Mouse (Mus musculus) bone marrow, adult 2 months (tissue): ENCODE measurements around the gene Trim8. TPM values are rescaled to one million over a fixed set of nuclear protein-coding genes. Genes with fewer than 3 reads are reported as not detected.

Source experiments
- H3K27ac ChIP-seq: fragments of 200-500 bp; 2 replicates; pipeline ENCODE4 v1.5.1; 2012; ENCODE audit warnings: low read depth, mild to moderate bottlenecking, control low read depth, inconsistent platforms, low read length; ENCODE audit not compliant: control insufficient read depth, poor library complexity, insufficient read depth
- H3K4me1 ChIP-seq: fragments of 200-500 bp; 2 replicates; pipeline ENCODE4 v1.6.1; 2011; ENCODE audit warnings: low read length; ENCODE audit not compliant: control insufficient read depth, insufficient read depth
- H3K4me3 ChIP-seq: fragments of 200-500 bp; replicated peaks from 2 replicates; pipeline ENCODE3; 2011; ENCODE audit warnings: mild to moderate bottlenecking, low read depth, low read length, control low read depth; ENCODE audit not compliant: control insufficient read depth
- CTCF ChIP-seq: fragments of 200-500 bp; IDR thresholded peaks from 2 replicates; pipeline ENCODE4 v1.5.1; 2011; ENCODE audit warnings: low read length, control low read depth; ENCODE audit not compliant: control insufficient read depth, insufficient read depth
- POLR2A ChIP-seq: fragments of 200-500 bp; IDR thresholded peaks from 2 replicates; pipeline ENCODE4 v1.6.1; 2011; ENCODE audit warnings: low read depth, mild to moderate bottlenecking, control low read depth, low read length, borderline replicate concordance; ENCODE audit not compliant: control insufficient read depth
- WGBS: fragments of 180-500 bp; shearing (Covaris S2); methylation state at CpG from one replicate; pipeline ENCODE4 v1.1.7; 2018; 5-methylcytosine and 5-hydroxymethylcytosine counted together
- polyA plus RNA-seq: library from polyadenylated mRNA; stranded (reverse); fragments of >200 nt; gene quantifications from 2 replicates; pipeline ENCODE4 v1.2.4, GENCODE M21; 2011; ENCODE audit warnings: low replicate concordance; ENCODE audit not compliant: missing spikeins, insufficient read depth, insufficient read length

The Trim8 gene
- polyA plus RNA-seq, 1 experiment = 25.9 TPM

DNA sequence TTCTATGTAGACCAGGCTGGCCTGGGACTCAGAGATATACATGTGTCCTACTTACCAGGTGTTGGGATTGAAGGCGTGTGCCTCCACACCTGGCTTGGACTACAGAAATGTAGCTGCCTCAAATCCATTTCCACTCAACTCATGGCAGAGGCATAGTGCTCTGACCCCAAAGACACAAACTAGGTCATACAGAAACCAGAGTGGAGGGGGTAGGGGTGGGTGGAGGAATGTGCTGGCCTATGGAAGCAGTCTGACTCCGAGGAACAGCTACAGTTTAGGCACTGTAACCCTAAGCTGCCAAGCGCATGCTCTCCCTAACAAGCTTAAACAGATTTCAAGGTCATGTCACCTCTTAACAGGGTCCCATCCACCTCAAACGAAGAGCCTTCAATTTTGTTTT, 62.1 kb downstream of the Trim8 start:
- H3K4me3 ChIP-seq = no peak overlapping the region
- H3K4me1 ChIP-seq = no peaks in the 10 kb centered on the region; the same call in 1 of the 2 replicates
- WGBS = 82% methylated on average over 4 of the region's 4 CpGs
- TF ChIP-seq POLR2A = no peak
- no peak for TF ChIP-seq CTCF
- H3K27ac ChIP-seq = no peak overlapping the region

- no peaks in the 10 kb centered on the region; the same call in 1 of the 2 replicates for H3K4me1 ChIP-seq
- no peak overlapping the region for H3K4me3 ChIP-seq
- no peak overlapping the region for H3K27ac ChIP-seq
- no peak for TF ChIP-seq CTCF
- no peak for TF ChIP-seq POLR2A
- 72% methylated on average over 14 of the region's 14 CpGs for whole genome bisulfite sequencing
Observed at GRCm38 (mm10) chr19:46564043-46564462, 62.6 kb downstream of the Trim8 start.

Other genes starting within 250 kb of the Trim8 start
- 10.3 and 24.3 TPM in 2 replicates for gene Nfkb2, start 197.4 kb upstream of the Trim8 start, polyA plus RNA-seq
- 1.1 and 4.8 TPM in 2 replicates for gene Psd, start 174.5 kb upstream of the Trim8 start, polyA plus RNA-seq
- gene Fbxl15, start 173.5 kb upstream of the Trim8 start, polyA plus RNA-seq = 1.2 and 3.0 TPM in 2 replicates
- gene Cuedc2, start 163.0 kb upstream of the Trim8 start, polyA plus RNA-seq = 74.9 and 161 TPM in 2 replicates
- gene Mfsd13a, start 160.6 kb upstream of the Trim8 start, polyA plus RNA-seq = 5.1 and 14.9 TPM in 2 replicates
- gene 2310034G01Rik, start 151.4 kb upstream of the Trim8 start, polyA plus RNA-seq = 1.1 TPM in 1 of 2 replicates, not detected in the other
- 40.3 and 53.5 TPM in 2 replicates for gene Actr1a, start 106.0 kb upstream of the Trim8 start, polyA plus RNA-seq
- 5.3 and 6.3 TPM in 2 replicates for gene Sufu, start 104.8 kb upstream of the Trim8 start, polyA plus RNA-seq
- gene Arl3, start 71.5 kb downstream of the Trim8 start, polyA plus RNA-seq = 14.0 and 18.3 TPM in 2 replicates
- 4.3 and 9.4 TPM in 2 replicates for gene Sfxn2, start 71.7 kb downstream of the Trim8 start, polyA plus RNA-seq
- 15.8 and 29.3 TPM in 2 replicates for gene Wbp1l, start 97.4 kb downstream of the Trim8 start, polyA plus RNA-seq
- gene Cyp17a1, start 171.5 kb downstream of the Trim8 start, polyA plus RNA-seq = not detected in 2 replicates
- gene Borcs7, start 188.2 kb downstream of the Trim8 start, polyA plus RNA-seq = 4.0 and 6.2 TPM in 2 replicates
- gene As3mt, start 205.8 kb downstream of the Trim8 start, polyA plus RNA-seq = 3.9 and 8.5 TPM in 2 replicates